Mouse (Mus musculus) skeletal muscle tissue, adult 2 months (tissue): ENCODE data around the gene Il2rb.

Experiments used
- DNase-seq: peaks from one replicate; pipeline ENCODE4 v3.0.0-alpha.2; 2012; ENCODE audit warnings: low read depth, low spot score

Il2rb gene

DNA sequence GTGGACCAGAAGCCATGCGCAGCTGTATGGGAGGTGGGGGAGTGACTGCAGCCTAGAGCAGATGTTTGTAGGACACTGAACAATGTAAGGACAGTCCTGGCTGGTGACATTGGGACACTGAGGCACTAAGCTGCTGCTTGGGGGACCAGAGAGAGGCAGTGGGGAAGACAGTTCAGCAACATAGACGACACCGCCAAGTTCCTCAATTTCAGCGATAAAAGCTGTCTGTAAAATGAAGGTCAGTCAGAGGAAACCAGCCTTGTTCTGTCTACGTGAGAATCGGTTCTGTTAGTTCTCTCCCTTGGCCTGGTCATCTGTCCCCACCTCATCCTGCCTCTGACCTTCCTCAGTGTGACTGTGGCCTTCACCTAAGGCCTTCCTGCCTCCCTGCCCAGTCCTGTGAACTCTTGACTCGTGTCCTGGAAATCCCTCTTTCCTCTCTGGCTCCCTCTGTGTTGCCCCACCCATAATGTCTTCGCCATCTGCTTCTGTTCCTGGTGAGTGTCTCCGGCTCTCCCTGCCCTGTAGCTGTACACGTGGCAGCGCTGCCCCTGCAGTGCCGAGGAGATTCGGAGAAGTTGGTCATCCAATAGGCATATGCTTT lies 25.1 kb upstream of the Il2rb start:
- peak; percentile 55 for DNase-seq

DNA sequence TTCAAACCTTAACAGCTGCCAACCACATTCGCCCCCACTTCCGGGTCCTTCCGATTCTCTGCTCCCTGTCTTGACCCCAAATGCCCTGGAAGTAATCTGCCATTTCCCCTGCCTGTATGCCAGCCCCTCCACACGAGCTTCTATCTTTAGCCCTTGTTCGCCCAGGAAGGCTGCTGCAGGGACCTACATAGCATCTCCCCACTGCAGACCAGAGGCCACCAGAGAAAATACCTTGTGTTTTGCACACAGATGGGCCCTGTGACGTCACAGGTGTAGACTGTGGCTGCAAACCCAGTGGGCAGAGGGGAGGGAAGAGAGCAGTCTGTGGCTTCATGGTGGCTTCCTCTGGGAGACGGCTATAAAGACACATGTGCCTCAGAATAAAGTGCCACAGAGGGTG lies 23.1 kb upstream of the Il2rb start:
- DNase-seq, result no peak

- DNase-seq, result no peak
Measured at GRCm38 (mm10) chr15:78515759-78516158, 20.7 kb upstream of the Il2rb start.

GRCm38 (mm10) chr15:78514393-78515146 lies 19.5 kb upstream of the Il2rb start:
- DNase-seq, result peak; percentile 60

DNA sequence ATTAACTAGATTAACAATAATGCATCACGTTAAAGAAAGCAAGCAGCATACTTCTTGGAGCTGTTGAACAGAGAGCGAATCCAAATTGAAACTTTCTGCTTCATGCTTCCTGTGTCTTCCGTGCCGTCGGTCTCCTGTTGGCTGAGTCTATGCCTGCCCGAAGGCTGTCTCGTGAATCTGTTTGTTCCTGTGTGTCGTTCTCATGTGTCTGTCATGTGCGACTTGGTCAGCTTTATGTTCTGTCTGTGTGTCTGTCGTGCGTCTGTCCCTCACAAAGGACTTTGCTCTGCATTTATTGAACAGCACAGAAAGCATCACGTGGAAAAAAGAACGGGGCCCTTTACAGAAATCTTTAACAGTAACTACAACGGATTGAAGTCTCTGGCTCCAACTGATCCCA lies 17.9 kb upstream of the Il2rb start:
- no peak for DNase-seq

GRCm38 (mm10) chr15:78511951-78512350 lies 16.9 kb upstream of the Il2rb start:
- DNase-seq, result no peak

- DNase-seq, result no peak
Measured at GRCm38 (mm10) chr15:78510736-78511135, 15.7 kb upstream of the Il2rb start.

DNA sequence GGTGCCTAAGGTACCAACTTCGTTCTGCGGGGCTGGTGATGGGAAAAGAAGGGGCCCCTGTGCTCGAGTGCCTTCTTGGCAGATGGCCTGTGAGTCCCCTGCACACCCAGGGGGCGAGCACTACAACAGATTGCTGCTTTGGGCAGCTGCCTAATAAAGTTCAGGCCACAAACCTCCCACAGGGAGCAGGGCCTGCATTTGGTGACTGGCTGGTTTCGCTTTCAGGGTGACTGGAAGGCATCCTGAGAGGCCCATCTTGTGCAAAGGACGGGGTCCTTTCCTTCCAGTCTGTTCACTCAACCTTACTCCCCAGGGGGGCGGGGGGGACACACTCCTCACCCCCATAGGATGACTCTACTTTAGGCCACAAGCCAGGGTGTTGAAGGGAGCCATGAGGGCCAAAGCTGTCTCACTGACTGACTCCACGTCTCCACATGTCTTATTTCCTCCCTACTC lies 15.1 kb upstream of the Il2rb start:
- DNase-seq, result no peak

DNA sequence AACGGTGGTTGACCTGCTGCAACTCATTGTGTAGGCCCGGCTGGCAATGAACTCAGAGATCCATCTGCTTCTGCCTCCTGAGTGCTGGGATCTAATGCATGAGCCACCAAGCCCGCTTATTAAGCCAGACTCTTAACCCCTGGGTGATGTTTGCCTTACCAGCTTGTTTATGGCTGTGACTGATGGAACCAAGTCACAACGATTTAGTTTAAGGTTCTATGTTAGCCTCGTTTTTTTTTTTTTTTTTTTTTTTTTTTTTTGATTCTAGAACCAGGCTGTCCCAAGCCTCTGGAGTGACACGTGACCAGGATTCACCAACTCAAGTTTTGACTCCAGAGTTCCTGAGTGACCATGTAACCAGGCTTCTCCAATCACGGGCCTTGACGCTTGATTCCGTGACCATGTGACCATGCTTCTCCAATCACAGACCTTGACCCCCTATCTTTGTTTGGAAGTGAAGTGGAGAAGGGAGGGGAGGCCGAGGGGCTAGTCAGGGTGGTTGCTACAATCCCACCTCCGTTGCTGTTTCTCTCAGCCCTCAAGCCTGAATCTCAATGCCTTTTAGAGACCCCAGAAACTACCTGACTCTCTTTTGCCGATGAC lies 14.3 kb upstream of the Il2rb start:
- DNase-seq, result no peak

DNA sequence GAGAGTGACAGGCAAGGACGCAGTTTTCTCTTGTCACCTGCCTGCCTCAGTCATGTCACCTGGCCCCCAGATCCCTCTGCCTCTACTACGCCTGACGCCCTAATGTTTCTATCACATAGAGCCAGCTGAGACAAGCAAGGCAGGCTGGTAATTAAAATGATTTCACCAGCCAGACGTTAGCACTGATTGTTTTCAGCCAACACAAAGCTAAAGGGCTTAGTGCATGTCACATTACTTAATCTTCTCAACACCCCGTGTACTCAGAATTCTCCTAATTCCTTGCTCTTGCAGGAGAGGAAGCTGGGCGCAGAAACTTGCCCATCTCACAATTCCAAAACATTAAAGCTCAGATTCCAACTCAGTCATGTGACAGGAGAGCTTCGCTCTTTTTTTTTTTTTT lies 13.4 kb upstream of the Il2rb start:
- DNase-seq, result no peak

- no peak for DNase-seq
Measured at GRCm38 (mm10) chr15:78505541-78505940, 10.5 kb upstream of the Il2rb start.

GRCm38 (mm10) chr15:78504816-78505215 lies 9.7 kb upstream of the Il2rb start:
- no peak for DNase-seq

DNA sequence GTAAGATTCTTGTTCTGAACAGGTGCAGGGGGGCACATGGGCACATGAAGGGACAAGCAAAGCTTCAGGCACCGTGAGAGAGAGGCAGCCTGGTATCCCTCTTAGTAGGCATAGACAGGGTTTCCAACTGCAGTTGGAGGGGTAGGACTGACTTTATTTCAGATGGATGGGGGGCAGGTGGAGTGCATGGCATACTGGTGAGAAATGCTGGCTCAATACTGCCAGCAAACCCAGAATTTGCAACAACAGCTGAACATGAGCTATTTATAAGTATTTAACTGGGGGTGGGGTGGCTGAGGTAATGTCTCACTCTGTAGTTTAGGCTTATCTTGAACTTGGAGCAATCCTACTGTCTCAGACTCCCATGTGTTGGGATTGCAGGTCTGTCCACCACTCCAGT lies 8.9 kb upstream of the Il2rb start:
- DNase-seq, result no peak

- no peak for DNase-seq
Measured at GRCm38 (mm10) chr15:78502437-78503132, 7.5 kb upstream of the Il2rb start.

GRCm38 (mm10) chr15:78493401-78494010 lies 1.6 kb downstream of the Il2rb start:
- no peak for DNase-seq

GRCm38 (mm10) chr15:78491301-78491700 lies 3.8 kb downstream of the Il2rb start:
- DNase-seq, result no peak

GRCm38 (mm10) chr15:78489906-78490305 lies 5.2 kb downstream of the Il2rb start:
- DNase-seq, result no peak

DNA sequence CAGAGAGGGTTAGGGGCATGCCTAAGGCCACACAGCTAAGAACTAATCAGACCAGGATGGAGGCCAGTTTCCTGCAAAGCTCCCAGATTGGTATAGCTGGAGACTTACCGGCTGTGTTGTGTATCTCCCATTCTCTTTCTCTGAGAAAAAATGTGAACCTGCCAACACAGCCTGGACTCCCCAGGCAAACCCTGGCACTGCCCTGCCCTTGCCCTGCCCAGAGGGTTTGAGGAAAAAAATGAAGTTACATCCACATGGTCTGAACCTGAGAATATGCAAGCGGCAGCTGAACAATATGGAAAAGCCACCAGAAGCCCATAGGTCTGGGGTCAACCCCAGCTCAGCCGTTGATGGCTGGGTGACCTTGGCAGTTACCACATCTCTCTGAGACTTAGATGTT lies 5.8 kb downstream of the Il2rb start:
- DNase-seq, result no peak

GRCm38 (mm10) chr15:78487066-78487465 lies 8.0 kb downstream of the Il2rb start:
- DNase-seq, result no peak

- no peak for DNase-seq
Measured at GRCm38 (mm10) chr15:78486564-78486963, 8.5 kb downstream of the Il2rb start.

DNA sequence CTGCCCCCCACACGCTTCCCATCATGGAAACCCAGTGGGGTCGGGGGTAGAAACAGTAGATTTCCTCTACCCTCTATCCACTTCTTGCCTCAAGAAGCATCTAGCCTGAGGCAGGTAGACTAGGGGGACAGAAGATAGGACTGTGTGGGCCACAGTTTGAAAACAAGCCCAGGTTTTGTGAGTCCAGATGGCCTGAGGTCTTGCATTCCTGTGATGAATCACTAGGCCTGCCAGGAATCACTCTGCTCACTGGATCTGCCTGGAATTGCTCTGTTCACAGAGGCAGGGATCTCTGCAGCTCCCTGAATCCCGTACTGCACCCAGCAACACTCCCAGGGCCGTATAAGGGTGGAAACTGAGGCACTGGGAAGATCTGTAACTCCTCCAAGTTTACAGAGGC lies 11.8 kb downstream of the Il2rb start:
- no peak for DNase-seq

- DNase-seq, result no peak
Measured at GRCm38 (mm10) chr15:78482518-78482917, 12.6 kb downstream of the Il2rb start.
